Mouse (Mus musculus): ENCODE results near the gene Creb3l4. TPM values are rescaled to one million over a fixed set of nuclear protein-coding genes. Genes with fewer than 3 reads are reported as not detected.

The Creb3l4 gene
- polyA plus RNA-seq, 1 experiment from 2014 or later = 3.5 TPM

DNA sequence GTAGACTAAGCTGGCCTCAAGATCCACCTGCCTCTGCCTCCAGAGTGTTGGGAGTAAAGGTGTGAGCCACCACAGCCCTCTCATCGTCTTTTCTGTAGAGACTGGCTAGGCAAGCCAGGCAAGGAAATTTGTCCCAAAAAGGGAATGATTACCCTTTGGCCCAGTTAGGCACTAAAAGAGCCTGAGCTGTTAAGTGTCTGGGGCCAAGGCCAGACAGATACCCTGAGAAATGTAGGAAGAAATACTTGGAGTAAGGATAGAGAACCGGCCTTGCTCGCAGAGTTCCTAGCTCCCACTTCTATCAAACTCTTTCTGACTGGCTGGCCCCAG, 4.3 kb upstream of the Creb3l4 start:
- 5% methylated on average over 3 of the region's 3 CpGs for WGBS
- ATAC-seq (ENCODE audit: insufficient number of reproducible peaks, insufficient read depth, low FRiP score, low read depth) = no peak
- Histone ChIP-seq H3K4me3 (ENCODE audit: control insufficient read depth in 1 of 2, insufficient read depth in 1 of 2, low read depth in 1 of 2, low read length in 2 of 2) (peak overlapping the region; percentile 33 to 80), H3K9ac (ENCODE audit: low read length) (peak overlapping the region; percentile 91), H3K36me3 (ENCODE audit: control insufficient read depth, insufficient read depth, low read length) (peaks cover 21% of the 10 kb centered on the region), H3K4me1 (ENCODE audit: control insufficient read depth in 2 of 2, insufficient read depth in 2 of 2, low read length in 2 of 2) (peaks cover 13 to 22% of the 10 kb centered on the region in 2 experiments), H3K27ac (replicated peaks in 1 of 2; ENCODE audit: control insufficient read depth in 1 of 2, insufficient read depth in 1 of 2, low read depth in 2 of 2, low read length in 2 of 2) (peak overlapping the region; percentile 90 to 92), H3K9me3 (ENCODE audit: control insufficient read depth, low read length) (no peaks in the 10 kb centered on the region), H3K4me2 (ENCODE audit: low read length) (peak overlapping the region; percentile 85), H3K27me3 (ENCODE audit: control insufficient read depth, insufficient read depth, low read length) (no peaks in the 10 kb centered on the region)

GRCm38 (mm10) chr3:90245406-90245805, 2.1 kb upstream of the Creb3l4 start:
- Histone ChIP-seq H3K27me3 (ENCODE audit: control insufficient read depth, insufficient read depth, low read length) (no peaks in the 10 kb centered on the region), H3K27ac (replicated peaks in 1 of 2; ENCODE audit: control insufficient read depth in 1 of 2, insufficient read depth in 1 of 2, low read depth in 2 of 2, low read length in 2 of 2) (no peak overlapping the region), H3K4me1 (ENCODE audit: control insufficient read depth in 2 of 2, insufficient read depth in 2 of 2, low read length in 2 of 2) (peaks cover 11 to 22% of the 10 kb centered on the region in 2 experiments), H3K4me2 (ENCODE audit: low read length) (no peak overlapping the region), H3K4me3 (ENCODE audit: control insufficient read depth in 1 of 2, insufficient read depth in 1 of 2, low read depth in 1 of 2, low read length in 2 of 2) (no peak overlapping the region), H3K9me3 (ENCODE audit: control insufficient read depth, low read length) (no peaks in the 10 kb centered on the region), H3K36me3 (ENCODE audit: control insufficient read depth, insufficient read depth, low read length) (peaks cover 8% of the 10 kb centered on the region), H3K9ac (ENCODE audit: low read length) (no peak overlapping the region)
- WGBS = 68% methylated on average over 2 of the region's 2 CpGs
- ATAC-seq (ENCODE audit: insufficient number of reproducible peaks, insufficient read depth, low FRiP score, low read depth) = no peak

DNA sequence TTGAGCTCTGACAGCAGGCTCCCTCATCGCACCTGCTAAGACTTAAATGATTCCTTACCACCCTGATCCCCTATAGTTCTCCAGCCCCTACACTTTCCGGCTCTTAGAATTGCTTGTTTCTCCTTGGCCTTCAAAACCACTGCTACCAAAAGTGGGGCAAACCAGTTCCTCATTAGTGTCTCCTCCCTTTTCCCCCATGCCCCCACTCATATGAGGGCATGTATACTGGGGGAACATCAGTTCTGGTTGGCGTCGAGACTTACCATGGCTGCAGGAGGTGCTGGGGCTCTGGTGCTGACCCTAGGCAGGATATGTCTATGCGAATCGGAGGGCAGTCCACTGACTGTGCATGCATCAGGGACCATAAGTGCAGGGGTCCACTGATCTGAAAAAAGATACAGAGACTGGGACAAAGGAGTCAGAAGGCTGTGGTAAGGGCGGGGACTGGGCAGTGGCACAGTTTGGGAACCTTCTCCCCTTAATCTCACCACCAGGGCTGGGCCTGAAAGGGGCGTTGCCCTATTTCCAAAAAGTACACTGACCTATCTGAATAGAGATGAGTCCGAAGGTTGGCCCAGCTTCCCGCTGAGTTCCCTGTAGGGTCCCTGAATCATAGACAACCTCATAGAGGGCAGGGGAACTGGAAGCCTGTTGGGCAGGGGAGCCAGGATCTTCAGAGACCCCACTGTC, 1.5 kb downstream of the Creb3l4 start:
- H3K4me1 ChIP-seq (ENCODE audit: control insufficient read depth in 2 of 2, insufficient read depth in 2 of 2, low read length in 2 of 2) = peaks cover 5 to 11% of the 10 kb centered on the region in 2 experiments
- H3K27me3 ChIP-seq (ENCODE audit: control insufficient read depth, insufficient read depth, low read length) = no peaks in the 10 kb centered on the region
- H3K36me3 ChIP-seq (ENCODE audit: control insufficient read depth, insufficient read depth, low read length) = no peaks in the 10 kb centered on the region
- H3K9ac ChIP-seq (ENCODE audit: low read length) = no peak overlapping the region
- H3K27ac ChIP-seq (replicated peaks in 1 of 2; ENCODE audit: control insufficient read depth in 1 of 2, insufficient read depth in 1 of 2, low read depth in 2 of 2, low read length in 2 of 2) = no peak overlapping the region
- ATAC-seq (ENCODE audit: insufficient number of reproducible peaks, insufficient read depth, low FRiP score, low read depth) = no peak
- H3K9me3 ChIP-seq (ENCODE audit: control insufficient read depth, low read length) = no peaks in the 10 kb centered on the region
- 81% methylated on average over 10 of the region's 10 CpGs for WGBS
- no peak overlapping the region for H3K4me2 ChIP-seq (ENCODE audit: low read length)
- H3K4me3 ChIP-seq (ENCODE audit: control insufficient read depth in 1 of 2, insufficient read depth in 1 of 2, low read depth in 1 of 2, low read length in 2 of 2) = no peak overlapping the region

DNA sequence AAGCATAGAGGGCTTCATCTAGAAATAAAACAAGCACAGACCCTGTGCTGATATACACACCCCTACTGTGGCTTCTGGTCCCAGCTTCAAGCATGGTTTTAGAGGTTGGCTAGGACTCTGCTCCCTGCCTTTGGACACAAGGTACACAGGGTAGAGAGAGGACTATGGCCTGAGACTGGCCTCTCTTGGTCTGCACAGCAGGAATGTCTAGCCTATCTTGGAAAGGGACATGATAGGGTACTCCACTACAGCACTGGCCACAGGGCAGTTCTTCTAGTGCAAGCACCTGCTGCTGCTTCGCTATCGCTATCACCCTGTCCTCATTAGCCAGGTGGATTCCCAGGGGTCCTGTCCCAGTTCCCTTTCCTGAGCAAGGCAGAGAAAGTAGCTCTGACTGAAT, 2.1 kb downstream of the Creb3l4 start:
- peaks cover 3% of the 10 kb centered on the region for H3K36me3 ChIP-seq (ENCODE audit: control insufficient read depth, insufficient read depth, low read length)
- WGBS = 73% methylated on average over 2 of the region's 2 CpGs
- 0 out of 2 replicates have a peak, but pooled peaks have one; percentile 12 for ATAC-seq (ENCODE audit: insufficient number of reproducible peaks, insufficient read depth, low FRiP score, low read depth)
- no peak overlapping the region for H3K9ac ChIP-seq (ENCODE audit: low read length)
- no peak overlapping the region for H3K4me3 ChIP-seq (ENCODE audit: control insufficient read depth in 1 of 2, insufficient read depth in 1 of 2, low read depth in 1 of 2, low read length in 2 of 2)
- no peak overlapping the region for H3K4me2 ChIP-seq (ENCODE audit: low read length)
- no peaks in the 10 kb centered on the region for H3K27me3 ChIP-seq (ENCODE audit: control insufficient read depth, insufficient read depth, low read length)
- H3K4me1 ChIP-seq (ENCODE audit: control insufficient read depth in 2 of 2, insufficient read depth in 2 of 2, low read length in 2 of 2) = peaks cover 3 to 11% of the 10 kb centered on the region in 2 experiments
- no peak overlapping the region for H3K27ac ChIP-seq (replicated peaks in 1 of 2; ENCODE audit: control insufficient read depth in 1 of 2, insufficient read depth in 1 of 2, low read depth in 2 of 2, low read length in 2 of 2)
- no peaks in the 10 kb centered on the region for H3K9me3 ChIP-seq (ENCODE audit: control insufficient read depth, low read length)

DNA sequence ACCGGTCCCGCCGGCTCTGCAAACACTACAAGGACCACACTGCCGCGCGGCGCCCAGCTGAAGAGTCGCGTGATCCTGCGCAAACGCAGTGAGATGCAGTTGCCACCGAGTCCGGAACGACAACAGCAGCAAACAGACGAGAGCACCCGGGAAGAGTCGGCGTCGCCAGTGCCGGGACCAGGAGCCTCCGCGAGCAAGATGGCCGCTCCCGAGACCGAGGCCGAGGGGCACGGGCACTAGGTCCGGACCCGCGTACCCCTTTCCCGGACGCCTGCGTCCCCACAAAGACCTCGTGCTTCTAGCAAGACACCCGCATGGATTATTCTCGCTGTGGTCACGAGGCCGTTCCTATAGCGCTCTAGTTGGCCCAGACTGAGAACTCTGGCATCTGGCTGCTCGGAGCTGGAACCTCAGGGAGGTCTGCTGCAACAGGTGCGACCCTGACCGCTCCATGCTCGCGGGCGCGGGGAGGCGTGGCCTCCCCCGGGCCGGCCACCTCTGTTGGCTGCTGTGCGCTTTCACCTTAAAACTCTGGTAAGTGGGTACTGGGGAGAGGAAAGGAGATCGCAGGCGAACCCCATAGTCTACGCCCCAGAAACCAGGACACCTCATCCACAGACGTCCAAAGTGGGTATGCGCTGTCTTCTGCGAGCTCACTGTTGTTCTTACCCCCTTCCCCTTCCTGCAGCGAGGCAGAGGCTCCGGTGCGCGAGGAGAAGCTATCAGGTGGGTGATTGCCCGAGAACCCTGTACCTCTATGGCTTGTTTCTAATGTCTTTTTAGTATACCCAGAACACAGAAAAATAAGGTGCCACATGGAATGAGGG, 11.6 kb downstream of the Creb3l4 start, which contains the start of gene Jtb:
Gene Jtb (plus strand): TSS at position 91 of the 827 bp plus-strand sequence.
- H3K4me1 ChIP-seq (ENCODE audit: control insufficient read depth in 2 of 2, insufficient read depth in 2 of 2, low read length in 2 of 2) = peaks cover 0 to 2% of the 10 kb centered on the region in 2 experiments; a peak in 1 of 4 replicates
- WGBS = under 1% methylated on average over 59 of the region's 61 CpGs
- H3K27ac ChIP-seq (replicated peaks in 1 of 2; ENCODE audit: control insufficient read depth in 1 of 2, insufficient read depth in 1 of 2, low read depth in 2 of 2, low read length in 2 of 2) = peak within 1 kb of the TSS; percentile 89 to 90

GRCm38 (mm10) chr3:90231075-90231474, 12.2 kb downstream of the Creb3l4 start:
- H3K9me3 ChIP-seq (ENCODE audit: control insufficient read depth, low read length) = no peaks in the 10 kb centered on the region
- H3K27me3 ChIP-seq (ENCODE audit: control insufficient read depth, insufficient read depth, low read length) = no peaks in the 10 kb centered on the region
- H3K36me3 ChIP-seq (ENCODE audit: control insufficient read depth, insufficient read depth, low read length) = peaks cover 30% of the 10 kb centered on the region
- 10% methylated on average over 8 of the region's 8 CpGs for WGBS
- peak overlapping the region; percentile 89 for H3K9ac ChIP-seq (ENCODE audit: low read length)
- H3K4me2 ChIP-seq (ENCODE audit: low read length) = peak overlapping the region; percentile 82
- H3K27ac ChIP-seq (replicated peaks in 1 of 2; ENCODE audit: control insufficient read depth in 1 of 2, insufficient read depth in 1 of 2, low read depth in 2 of 2, low read length in 2 of 2) = peak overlapping the region; percentile 25 to 89; a peak in 2 of 4 replicates
- ATAC-seq (ENCODE audit: insufficient number of reproducible peaks, insufficient read depth, low FRiP score, low read depth) = no peak
- peak overlapping the region; percentile 87 to 93 for H3K4me3 ChIP-seq (ENCODE audit: control insufficient read depth in 1 of 2, insufficient read depth in 1 of 2, low read depth in 1 of 2, low read length in 2 of 2)
- H3K4me1 ChIP-seq (ENCODE audit: control insufficient read depth in 2 of 2, insufficient read depth in 2 of 2, low read length in 2 of 2) = peaks cover 0 to 2% of the 10 kb centered on the region in 2 experiments; a peak in 1 of 4 replicates

More for the DNA sequence above, 11.6 kb downstream of the Creb3l4 start, which contains the start of gene Jtb:
- peak within 1 kb of the TSS; percentile 89 for H3K9ac ChIP-seq (ENCODE audit: low read length)
- H3K9me3 ChIP-seq (ENCODE audit: control insufficient read depth, low read length) = no peaks in the 10 kb centered on the region
- peak within 1 kb of the TSS; percentile 82 for H3K4me2 ChIP-seq (ENCODE audit: low read length)
- peak; percentile 95 for ATAC-seq (ENCODE audit: insufficient number of reproducible peaks, insufficient read depth, low FRiP score, low read depth)
- peaks cover 35% of the 10 kb centered on the region for H3K36me3 ChIP-seq (ENCODE audit: control insufficient read depth, insufficient read depth, low read length)
- H3K27me3 ChIP-seq (ENCODE audit: control insufficient read depth, insufficient read depth, low read length) = no peaks in the 10 kb centered on the region
- peak within 1 kb of the TSS; percentile 87 to 93 for H3K4me3 ChIP-seq (ENCODE audit: control insufficient read depth in 1 of 2, insufficient read depth in 1 of 2, low read depth in 1 of 2, low read length in 2 of 2)

DNA sequence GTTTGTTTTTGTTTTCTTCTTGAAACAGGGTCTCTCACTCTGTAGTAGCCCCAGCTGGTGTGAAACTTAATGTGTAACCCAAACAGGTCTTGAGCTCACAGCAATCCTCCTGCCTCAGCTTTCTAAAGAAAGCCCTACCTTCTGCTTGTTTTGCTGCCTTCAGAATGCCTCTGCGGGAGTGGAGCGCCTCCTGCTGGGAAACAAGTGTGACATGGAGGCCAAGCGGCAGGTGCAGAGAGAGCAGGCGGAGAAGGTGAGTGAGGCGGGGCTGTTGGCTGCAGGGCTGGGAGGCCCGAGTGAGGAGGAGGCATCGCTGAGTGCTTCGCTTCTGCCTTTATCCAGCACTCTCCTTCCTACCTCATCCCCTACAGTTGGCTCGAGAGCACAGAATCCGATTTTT, 19.0 kb downstream of the Creb3l4 start:
- no peak for ATAC-seq (ENCODE audit: insufficient number of reproducible peaks, insufficient read depth, low FRiP score, low read depth)
- H3K36me3 ChIP-seq (ENCODE audit: control insufficient read depth, insufficient read depth, low read length) = peaks cover 25% of the 10 kb centered on the region
- H3K9ac ChIP-seq (ENCODE audit: low read length) = no peak overlapping the region
- no peak overlapping the region for H3K4me2 ChIP-seq (ENCODE audit: low read length)
- 83% methylated on average over 10 of the region's 10 CpGs for WGBS
- H3K9me3 ChIP-seq (ENCODE audit: control insufficient read depth, low read length) = no peaks in the 10 kb centered on the region
- peaks cover 9 to 22% of the 10 kb centered on the region in 2 experiments for H3K4me1 ChIP-seq (ENCODE audit: control insufficient read depth in 2 of 2, insufficient read depth in 2 of 2, low read length in 2 of 2)
- H3K27ac ChIP-seq (replicated peaks in 1 of 2; ENCODE audit: control insufficient read depth in 1 of 2, insufficient read depth in 1 of 2, low read depth in 2 of 2, low read length in 2 of 2) = no peak overlapping the region
- no peaks in the 10 kb centered on the region for H3K27me3 ChIP-seq (ENCODE audit: control insufficient read depth, insufficient read depth, low read length)
- H3K4me3 ChIP-seq (ENCODE audit: control insufficient read depth in 1 of 2, insufficient read depth in 1 of 2, low read depth in 1 of 2, low read length in 2 of 2) = no peak overlapping the region
